Mouse (Mus musculus) myocyte (in vitro differentiated cells): ENCODE results near the gene Gm38392. TPM values are rescaled to one million over a fixed set of nuclear protein-coding genes. Genes with fewer than 3 reads are reported as not detected.

ENCODE experiments used
- H3K27me3 ChIP-seq: one replicate; pipeline ENCODE4 v1.6.1; 2011; ENCODE audit not compliant: control insufficient read depth, insufficient read depth, insufficient read length
- H3K36me3 ChIP-seq: one replicate; pipeline ENCODE4 v1.6.1; 2011; ENCODE audit not compliant: control insufficient read depth, insufficient read depth
- H3K4me2 ChIP-seq: one replicate; pipeline ENCODE4 v1.6.1; 2011; ENCODE audit warnings: low read depth, control low read depth
- H3K4me3 ChIP-seq: one replicate; pipeline ENCODE4 v1.5.1; 2011; ENCODE audit warnings: mild to moderate bottlenecking, control low read depth, moderate library complexity
- H3K79me2 ChIP-seq: one replicate; pipeline ENCODE4 v1.6.1; 2011; ENCODE audit not compliant: control insufficient read depth, insufficient read depth
- H3ac ChIP-seq: one replicate; pipeline ENCODE4 v1.6.1; 2011; ENCODE audit not compliant: control insufficient read depth, insufficient read length
- CEBPB ChIP-seq: IDR thresholded peaks from 2 replicates; pipeline ENCODE4 v1.6.1; 2011; ENCODE audit warnings: mild to moderate bottlenecking, moderate library complexity; ENCODE audit not compliant: poor library complexity, insufficient read depth, severe bottlenecking
- E2F4 ChIP-seq: IDR thresholded peaks from one replicate; pipeline ENCODE4 v1.6.1; 2011; ENCODE audit warnings: mild to moderate bottlenecking, control low read depth, moderate library complexity; ENCODE audit not compliant: insufficient read depth
- MAX ChIP-seq: IDR thresholded peaks from one replicate; pipeline ENCODE4 v1.6.1; 2011; ENCODE audit warnings: low read depth, mild to moderate bottlenecking, control low read depth
- MYOD1 ChIP-seq, 3 experiments: IDR thresholded peaks; one replicate each; pipeline ENCODE4 v1.6.1; 2011; ENCODE audit warnings: control low read depth in 2 of 3, low read depth in 2 of 3, mild to moderate bottlenecking in 2 of 3, moderate library complexity in 1 of 3; ENCODE audit not compliant: insufficient read length in 2 of 3, control insufficient read depth in 1 of 3
- MYOG ChIP-seq, 3 experiments: IDR thresholded peaks; one replicate each; pipeline ENCODE4 v1.6.1; 2011; ENCODE audit warnings: control low read depth in 2 of 3, low read depth in 2 of 3, mild to moderate bottlenecking in 2 of 3; ENCODE audit not compliant: insufficient read length in 2 of 3, control insufficient read depth in 1 of 3, insufficient read depth in 1 of 3
- POLR2A ChIP-seq: IDR thresholded peaks from one replicate; pipeline ENCODE4 v1.6.1; 2011; ENCODE audit warnings: low read depth, mild to moderate bottlenecking, control low read depth, moderate library complexity; ENCODE audit not compliant: insufficient read length
- POLR2AphosphoS2 ChIP-seq: IDR thresholded peaks from one replicate; pipeline ENCODE4 v1.6.1; 2011; ENCODE audit warnings: low read depth, control low read depth; ENCODE audit not compliant: insufficient read length
- REST ChIP-seq: IDR thresholded peaks from one replicate; pipeline ENCODE4 v1.6.1; 2011; ENCODE audit warnings: mild to moderate bottlenecking, control low read depth, moderate library complexity; ENCODE audit not compliant: insufficient read depth, insufficient read length
- SRF ChIP-seq: IDR thresholded peaks from one replicate; pipeline ENCODE4 v1.6.1; 2011; ENCODE audit warnings: low read depth; ENCODE audit not compliant: control insufficient read depth, insufficient read length
- TCF12 ChIP-seq: IDR thresholded peaks from one replicate; pipeline ENCODE4 v1.6.1; 2011; ENCODE audit warnings: mild to moderate bottlenecking, control low read depth; ENCODE audit not compliant: poor library complexity, insufficient read depth, severe bottlenecking
- TCF3 ChIP-seq: IDR thresholded peaks from one replicate; pipeline ENCODE4 v1.6.1; 2011; ENCODE audit warnings: low read depth, control low read depth; ENCODE audit not compliant: insufficient read length
- USF1 ChIP-seq: IDR thresholded peaks from one replicate; pipeline ENCODE4 v1.6.1; 2011; ENCODE audit warnings: low read depth, mild to moderate bottlenecking, control low read depth, moderate library complexity
- polyA plus RNA-seq: library from polyadenylated mRNA; unstranded; fragments of >200 nt; fragmentation: generic; extraction: Trizol; gene quantifications from one replicate; pipeline ENCODE4 v1.2.1, GENCODE M21; 2012; ENCODE audit warnings: missing spikeins

Gm38392 gene
- polyA plus RNA-seq, 1 experiment, result 0.06 TPM

GRCm38 (mm10) chr3:88244071-88244470 is 42.9 kb downstream of the Gm38392 start:
- peaks cover 68% of the 10 kb centered on the region for H3K27me3 ChIP-seq
- H3K4me3 ChIP-seq, result no peak overlapping the region
- H3K4me2 ChIP-seq, result no peak overlapping the region
- H3K79me2 ChIP-seq, result no peaks in the 10 kb centered on the region
- H3K36me3 ChIP-seq, result no peaks in the 10 kb centered on the region
- TF ChIP-seq E2F4 (no peak), TCF12 (no peak), POLR2AphosphoS2 (no peak), USF1 (no peak)
- no peak overlapping the region for H3ac ChIP-seq

GRCm38 (mm10) chr3:88242531-88242930 is 44.5 kb downstream of the Gm38392 start:
- no peak for TF ChIP-seq MYOD1 (IDR thresholded peaks at IDR 0.05; ENCODE audit: control insufficient read depth in 1 of 3, insufficient read length in 2 of 3, low read depth in 2 of 3)
- TF ChIP-seq E2F4, result no peak
- no peak for TF ChIP-seq TCF12
- no peak for TF ChIP-seq MAX
- no peak for TF ChIP-seq POLR2A
- no peak for TF ChIP-seq REST
- no peak for TF ChIP-seq CEBPB
- TF ChIP-seq TCF3, result no peak
- TF ChIP-seq POLR2AphosphoS2, result no peak
- TF ChIP-seq SRF, result no peak
- no peak for TF ChIP-seq MYOG (IDR thresholded peaks at IDR 0.05; ENCODE audit: control insufficient read depth in 1 of 3, insufficient read depth in 1 of 3, insufficient read length in 2 of 3, low read depth in 2 of 3)
- TF ChIP-seq USF1, result no peak
- Histone ChIP-seq H3K4me2 (no peak overlapping the region), H3K36me3 (no peaks in the 10 kb centered on the region), H3K27me3 (peaks cover 68% of the 10 kb centered on the region), H3K4me3 (no peak overlapping the region), H3ac (no peak overlapping the region), H3K79me2 (no peaks in the 10 kb centered on the region)

GRCm38 (mm10) chr3:88241045-88241786 is 45.8 kb downstream of the Gm38392 start:
- H3K27me3 ChIP-seq, result peaks cover 65% of the 10 kb centered on the region
- no peak overlapping the region for H3K4me2 ChIP-seq
- no peak overlapping the region for H3K4me3 ChIP-seq
- H3K36me3 ChIP-seq, result no peaks in the 10 kb centered on the region
- no peaks in the 10 kb centered on the region for H3K79me2 ChIP-seq
- TF ChIP-seq SRF (no peak), TCF3 (no peak), POLR2AphosphoS2 (no peak), POLR2A (no peak), REST (no peak), MYOG (IDR thresholded peaks at IDR 0.05; ENCODE audit: control insufficient read depth in 1 of 3, insufficient read depth in 1 of 3, insufficient read length in 2 of 3, low read depth in 2 of 3) (no peak), MAX (no peak), E2F4 (no peak), TCF12 (no peak), CEBPB (no peak), USF1 (no peak), MYOD1 (IDR thresholded peaks at IDR 0.05; ENCODE audit: control insufficient read depth in 1 of 3, insufficient read length in 2 of 3, low read depth in 2 of 3) (no peak)
- no peak overlapping the region for H3ac ChIP-seq

- H3ac ChIP-seq, result no peak overlapping the region
- no peaks in the 10 kb centered on the region for H3K36me3 ChIP-seq
- no peak for TF ChIP-seq CEBPB
- TF ChIP-seq POLR2A, result no peak
- no peak for TF ChIP-seq REST
- TF ChIP-seq E2F4, result no peak
- TF ChIP-seq MAX, result no peak
- no peak for TF ChIP-seq TCF3
- no peak for TF ChIP-seq MYOG (IDR thresholded peaks at IDR 0.05; ENCODE audit: control insufficient read depth in 1 of 3, insufficient read depth in 1 of 3, insufficient read length in 2 of 3, low read depth in 2 of 3)
- no peak for TF ChIP-seq SRF
- no peak for TF ChIP-seq MYOD1 (IDR thresholded peaks at IDR 0.05; ENCODE audit: control insufficient read depth in 1 of 3, insufficient read length in 2 of 3, low read depth in 2 of 3)
- no peak overlapping the region for H3K4me3 ChIP-seq
- peaks cover 63% of the 10 kb centered on the region for H3K27me3 ChIP-seq
- H3K4me2 ChIP-seq, result no peak overlapping the region
- H3K79me2 ChIP-seq, result no peaks in the 10 kb centered on the region
Observed at GRCm38 (mm10) chr3:88239446-88239845, 47.6 kb downstream of the Gm38392 start.

- Histone ChIP-seq H3K4me3 (no peak overlapping the region), H3K4me2 (no peak overlapping the region), H3K27me3 (peaks cover 62% of the 10 kb centered on the region), H3K36me3 (no peaks in the 10 kb centered on the region), H3ac (no peak overlapping the region), H3K79me2 (no peaks in the 10 kb centered on the region)
- TF ChIP-seq MYOG (IDR thresholded peaks at IDR 0.05; ENCODE audit: control insufficient read depth in 1 of 3, insufficient read depth in 1 of 3, insufficient read length in 2 of 3, low read depth in 2 of 3), result no peak
- TF ChIP-seq REST, result no peak
- TF ChIP-seq POLR2AphosphoS2, result no peak
Observed at GRCm38 (mm10) chr3:88238866-88239391, 48.1 kb downstream of the Gm38392 start.
